Mouse (Mus musculus): Measurements from ENCODE around the gene Ccdc69.
"Not testable (repeated sequence)": the region's sequence is repeated elsewhere in the genome, so short reads cannot be mapped to it uniquely, and the experiment has no call there.

Gene Ccdc69

GRCm38 (mm10) chr11:55096731-55097462 lies 19.0 kb upstream of the Ccdc69 start:
- DNase-seq, result no peak

- DNase-seq, result not testable (repeated sequence)
Observed at GRCm38 (mm10) chr11:55096296-55096695, 18.4 kb upstream of the Ccdc69 start.

- DNase-seq, result no peak
Observed at GRCm38 (mm10) chr11:55093096-55093495, 15.2 kb upstream of the Ccdc69 start.

DNA sequence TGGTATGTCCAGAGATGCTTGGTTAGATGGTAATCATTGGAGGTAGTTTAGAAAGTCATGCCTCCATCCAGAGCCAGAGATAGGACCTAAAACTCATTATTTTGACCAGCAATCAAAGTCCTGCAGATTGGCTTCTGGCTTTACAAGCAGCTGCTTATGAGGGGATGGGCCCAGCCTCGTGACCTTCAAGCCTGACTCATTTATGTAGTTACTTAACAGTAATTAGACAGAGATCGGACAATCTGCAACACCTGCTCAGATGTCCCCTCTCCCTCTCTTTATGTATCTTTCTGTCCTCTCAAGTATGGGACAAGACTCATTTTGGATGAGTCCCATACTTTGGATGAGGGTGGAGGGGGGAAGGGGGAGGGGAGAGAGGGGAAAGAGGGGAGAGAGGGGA lies 12.0 kb upstream of the Ccdc69 start:
- DNase-seq, result no peak

DNA sequence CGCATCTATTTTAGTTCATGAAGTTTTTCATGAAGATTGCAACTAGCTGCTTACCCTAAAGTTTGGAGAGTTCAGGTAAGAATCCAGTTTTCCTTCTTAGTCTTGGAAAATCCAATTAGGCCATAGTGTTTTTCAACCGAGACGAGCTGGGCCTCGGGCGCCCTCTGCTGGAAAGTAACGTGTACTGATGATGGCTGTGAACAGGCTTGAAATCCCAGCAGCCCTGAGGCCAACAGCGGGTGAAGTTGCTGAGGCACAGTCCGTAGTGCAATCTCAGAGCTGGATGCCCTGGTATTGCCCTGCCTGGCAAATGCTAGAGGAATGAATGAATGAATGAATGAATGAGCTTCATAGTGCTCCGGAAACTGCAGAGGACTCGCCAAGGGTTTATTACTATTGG lies 9.1 kb upstream of the Ccdc69 start:
- DNase-seq, result peak; percentile 88

- DNase-seq, result no peak
Observed at GRCm38 (mm10) chr11:55085396-55085795, 7.5 kb upstream of the Ccdc69 start.

DNA sequence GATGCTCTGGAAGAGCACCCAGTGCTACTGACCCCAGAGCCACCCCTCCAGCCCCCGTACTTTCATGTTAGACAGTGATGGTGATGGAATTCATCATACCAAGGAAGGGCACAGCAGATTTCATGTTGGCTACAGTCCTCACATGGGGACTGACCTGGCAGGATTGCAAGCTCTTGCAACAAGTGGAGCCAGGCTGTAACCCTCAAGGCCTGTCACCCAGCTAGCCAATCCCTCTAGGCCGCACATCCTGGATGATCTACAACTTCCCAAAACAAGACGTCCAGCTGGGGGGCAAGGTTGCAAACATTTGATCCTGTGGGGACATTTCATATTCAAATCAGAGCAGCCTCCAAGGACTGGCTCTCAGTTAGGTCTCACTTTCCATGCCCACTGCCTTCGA lies 6.7 kb upstream of the Ccdc69 start:
- DNase-seq, result no peak

DNA sequence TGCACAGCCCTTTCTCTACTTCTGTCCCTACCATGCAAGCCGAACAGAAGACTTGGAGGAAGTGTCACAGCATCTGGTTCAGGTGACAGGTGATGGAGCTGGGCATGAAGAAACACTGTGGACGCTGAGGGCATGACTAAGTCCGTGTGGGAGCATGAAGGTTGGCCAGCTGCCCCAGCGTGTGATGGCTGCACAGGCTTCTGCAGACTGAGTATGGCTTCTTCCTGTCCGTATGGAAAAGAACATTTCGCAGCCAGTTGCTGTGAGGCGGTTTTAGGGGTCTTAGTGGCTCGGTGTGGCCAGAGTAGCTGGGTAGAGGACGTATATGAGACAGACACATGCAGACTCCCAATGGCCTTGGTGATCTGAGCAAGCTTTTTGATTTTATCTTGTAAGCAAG lies 3.3 kb upstream of the Ccdc69 start:
- no peak for DNase-seq

DNA sequence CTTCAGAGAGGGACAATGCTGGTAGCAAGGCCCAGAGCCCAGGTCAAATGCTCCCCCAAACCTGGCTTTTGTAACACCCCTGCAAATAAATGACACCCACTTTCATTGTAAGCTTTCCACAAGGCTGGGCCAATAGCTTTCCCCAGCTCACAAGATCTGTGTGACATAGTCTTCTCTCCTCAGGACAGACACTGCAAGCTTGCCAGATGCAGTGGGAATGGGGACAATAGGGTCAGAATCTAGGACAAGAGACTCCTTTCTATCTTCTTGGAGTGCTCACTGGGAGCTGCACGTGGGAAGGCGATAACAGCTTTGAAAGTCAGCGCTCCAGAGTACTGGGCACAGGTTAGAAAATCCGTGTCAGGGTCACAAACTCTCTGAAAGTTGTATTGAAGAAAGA lies 1.2 kb upstream of the Ccdc69 start:
- peak; percentile 21 for DNase-seq

- no peak for DNase-seq
Observed at GRCm38 (mm10) chr11:55078502-55078901, 571 bp upstream of the Ccdc69 start.

GRCm38 (mm10) chr11:55076234-55076633 lies 1.7 kb downstream of the Ccdc69 start:
- DNase-seq, result no peak

DNA sequence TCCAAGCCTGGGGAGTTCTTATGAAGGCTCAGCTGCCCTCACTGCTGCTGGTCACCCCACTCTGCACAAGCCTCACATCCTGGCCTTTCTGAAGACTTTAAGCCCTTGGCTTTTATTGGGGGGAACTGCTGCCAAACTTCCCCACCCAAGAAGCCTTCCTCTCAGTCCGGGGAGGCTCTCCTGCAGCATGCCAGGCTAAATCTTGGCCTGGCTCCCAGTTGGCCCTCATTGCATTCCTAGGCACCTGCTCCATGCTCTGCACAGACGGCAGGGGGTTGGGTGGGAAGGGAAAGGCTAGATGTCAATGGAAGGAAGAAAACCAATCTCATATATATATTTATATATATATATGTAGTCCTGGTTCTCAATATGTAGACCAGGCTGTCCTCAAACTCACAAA lies 2.3 kb downstream of the Ccdc69 start:
- no peak for DNase-seq

GRCm38 (mm10) chr11:55073191-55073590 lies 4.7 kb downstream of the Ccdc69 start:
- no peak for DNase-seq

GRCm38 (mm10) chr11:55072467-55072866 lies 5.5 kb downstream of the Ccdc69 start:
- DNase-seq, result no peak

DNA sequence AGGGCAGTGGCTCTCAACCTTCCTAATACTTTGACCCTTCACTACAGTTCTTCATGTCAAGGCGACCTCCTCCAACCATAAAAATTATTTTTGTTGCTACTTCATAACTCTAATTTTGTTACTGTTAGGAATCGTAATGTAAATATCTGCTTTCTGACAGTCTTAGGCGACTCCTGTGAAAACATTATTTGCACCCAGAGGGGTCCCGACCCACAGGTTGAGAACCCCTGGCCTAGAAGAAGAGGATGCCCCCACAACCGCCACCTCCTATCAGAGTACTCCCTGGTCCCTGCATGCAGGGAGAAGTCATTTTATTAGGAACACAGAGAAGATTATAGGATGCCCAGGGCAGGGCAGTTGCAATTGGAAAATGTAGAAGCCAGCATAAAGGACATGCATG lies 6.6 kb downstream of the Ccdc69 start:
- DNase-seq, result no peak

DNA sequence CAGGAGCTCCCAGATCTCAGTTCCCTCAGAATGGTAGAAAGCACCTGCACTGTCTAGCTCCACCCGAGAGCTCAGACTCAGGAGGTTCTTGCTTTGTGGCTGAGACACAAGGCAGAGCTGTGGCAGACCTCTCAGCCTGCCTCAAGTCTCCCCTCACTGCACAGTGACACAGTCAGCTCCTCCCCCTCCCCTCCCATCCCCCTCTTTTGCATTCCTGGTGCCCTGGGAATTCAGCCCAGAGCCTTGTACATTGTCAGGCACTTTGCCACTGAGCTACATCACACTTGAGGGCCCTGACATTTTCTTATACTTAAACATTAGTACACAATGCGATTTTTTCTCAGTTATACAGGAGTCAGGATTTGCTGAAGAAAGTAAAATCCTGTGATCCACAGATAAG lies 8.9 kb downstream of the Ccdc69 start:
- peak; percentile 32 for DNase-seq

DNA sequence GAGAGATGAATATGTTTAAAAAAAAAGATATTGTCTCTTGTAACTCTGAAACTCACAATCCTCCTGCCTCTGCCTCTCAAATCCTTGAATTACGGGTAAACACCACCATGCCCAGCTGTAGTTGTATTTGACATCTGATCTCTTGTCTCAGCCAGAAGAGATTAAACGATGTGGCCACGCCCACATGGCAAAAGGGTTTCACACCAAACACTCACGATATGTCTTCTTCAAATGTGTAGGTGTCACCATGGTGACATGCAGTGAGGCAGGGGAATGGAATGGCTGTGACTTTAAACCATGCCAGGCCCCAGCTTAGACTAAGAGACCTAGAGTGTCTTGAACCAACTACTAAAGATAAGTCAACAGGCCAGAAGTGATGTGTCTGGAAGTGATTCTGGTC lies 11.0 kb downstream of the Ccdc69 start:
- no peak for DNase-seq

DNA sequence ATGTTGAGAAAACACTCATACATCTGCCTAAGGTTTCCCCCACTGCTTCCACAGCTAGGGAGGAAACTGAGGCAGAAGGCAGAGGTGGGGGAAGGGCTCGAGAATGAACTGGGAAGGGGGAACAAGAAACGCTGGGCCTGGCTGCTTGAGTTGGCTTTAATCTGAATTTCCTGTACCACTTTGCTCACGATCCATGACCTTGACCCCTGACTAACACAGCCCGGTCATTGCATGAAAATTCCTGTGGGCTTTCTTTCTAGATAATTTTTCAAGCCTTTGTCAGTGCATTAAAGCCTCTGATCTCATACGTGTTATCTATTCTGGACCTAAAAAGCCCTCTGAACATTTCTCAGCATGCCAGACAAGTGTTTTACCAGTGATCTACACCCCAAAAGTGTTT lies 15.1 kb downstream of the Ccdc69 start:
- no peak for DNase-seq

- DNase-seq, result no peak
Observed at GRCm38 (mm10) chr11:55060802-55061201, 17.1 kb downstream of the Ccdc69 start.

DNA sequence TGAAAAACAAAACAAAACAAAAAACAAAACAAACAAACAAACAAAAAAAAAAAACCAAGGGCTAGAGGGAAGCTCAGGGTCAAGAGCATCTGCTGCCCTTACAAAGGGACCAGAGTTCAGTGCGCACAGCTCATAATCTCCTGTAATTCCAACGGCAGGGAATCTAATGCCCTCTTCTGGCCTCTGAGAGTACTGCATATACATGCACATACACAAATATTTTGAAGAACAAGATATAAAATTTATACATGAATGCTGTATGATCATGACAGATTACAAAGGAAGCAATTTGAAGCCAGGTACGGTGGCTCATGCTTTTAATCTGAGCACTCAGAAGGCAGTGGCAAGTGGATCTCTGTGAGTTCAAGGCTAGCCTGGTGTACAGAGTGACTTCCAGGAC lies 20.4 kb downstream of the Ccdc69 start:
- no peak for DNase-seq

- DNase-seq, result no peak
Observed at GRCm38 (mm10) chr11:55050837-55051510, 27.0 kb downstream of the Ccdc69 start.

GRCm38 (mm10) chr11:55046600-55046999 lies 31.3 kb downstream of the Ccdc69 start:
- no peak for DNase-seq

- DNase-seq, result no peak
Observed at GRCm38 (mm10) chr11:55041348-55041747, 36.6 kb downstream of the Ccdc69 start.

- DNase-seq, result peak; percentile 75
Observed at GRCm38 (mm10) chr11:55039591-55039990, 38.3 kb downstream of the Ccdc69 start.

DNA sequence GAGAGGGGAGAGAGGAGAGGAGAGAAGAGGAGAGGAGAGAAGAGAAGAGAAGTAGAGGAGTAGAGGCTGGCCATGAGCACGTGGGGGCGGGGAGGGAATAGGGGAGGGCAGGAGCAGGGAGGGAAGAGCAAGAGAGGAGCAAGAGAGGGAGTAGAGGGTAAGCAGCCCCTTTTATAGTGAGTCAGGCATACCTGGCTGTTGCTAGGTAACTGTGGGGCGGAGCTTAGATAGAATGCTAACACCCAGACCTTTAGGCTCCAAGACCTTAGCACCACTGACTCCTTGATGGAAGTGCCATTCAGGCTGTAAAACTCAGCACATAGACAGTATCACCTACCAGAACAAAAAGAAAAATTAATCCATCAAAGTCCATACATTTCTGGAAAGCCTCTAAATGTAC lies 41.3 kb downstream of the Ccdc69 start:
- DNase-seq, result no peak

All from retina, postnatal 1 day (tissue).